Mouse (Mus musculus) layer of hippocampus, adult 2 months (tissue): ENCODE data around the gene Resp18. TPM values are rescaled to one million over a fixed set of nuclear protein-coding genes. Genes with fewer than 3 reads are reported as not detected.

Source experiments
- DNase-seq, 2 experiments: peaks; one replicate each; pipeline ENCODE4 v3.0.0; 2022; ENCODE audit warnings: low spot score in 2 of 2
- H3K27ac ChIP-seq: fragments of 200-600 bp; 2 replicates; pipeline ENCODE4 v1.8.1; 2022
- H3K4me3 ChIP-seq: fragments of 200-600 bp; 2 replicates; pipeline ENCODE4 v1.8.1; 2022; ENCODE audit warnings: mild to moderate bottlenecking
- CTCF ChIP-seq: fragments of 200-600 bp; conservative IDR thresholded peaks from 2 replicates; pipeline ENCODE4 v1.8.1; 2022; ENCODE audit warnings: antibody characterized with exemption, mild to moderate bottlenecking, moderate library complexity
- total RNA-seq, 2 experiments: library from RNA; stranded (reverse); gene quantifications; 2 replicates each; pipeline ENCODE4 v1.2.3; 2021

Resp18 gene
- total RNA-seq, 2 experiments from 2014 or later: 82.5 to 106 TPM

DNA sequence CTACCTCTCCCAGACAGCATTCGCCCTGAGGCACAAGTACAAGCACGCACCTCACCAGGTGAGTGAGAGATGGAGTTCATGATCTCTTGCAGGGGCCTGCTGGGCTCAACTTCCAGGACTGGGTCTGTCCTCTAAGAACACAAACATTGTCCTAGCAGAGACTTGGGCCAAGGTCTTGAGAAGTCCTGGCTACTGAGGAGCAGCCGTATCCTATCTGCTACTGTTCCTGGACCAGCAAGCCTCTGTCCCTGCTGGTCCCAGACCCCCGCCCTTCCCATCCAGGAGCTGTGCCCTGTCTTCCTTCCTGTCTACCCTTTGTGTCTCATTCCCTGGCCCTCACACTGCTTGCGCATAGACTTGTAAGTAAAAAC lies 15.1 kb upstream of the Resp18 start:
- no peak for DNase-seq
- Histone ChIP-seq H3K27ac (no peak overlapping the region), H3K4me3 (no peak overlapping the region)
- no peak for TF ChIP-seq CTCF

DNA sequence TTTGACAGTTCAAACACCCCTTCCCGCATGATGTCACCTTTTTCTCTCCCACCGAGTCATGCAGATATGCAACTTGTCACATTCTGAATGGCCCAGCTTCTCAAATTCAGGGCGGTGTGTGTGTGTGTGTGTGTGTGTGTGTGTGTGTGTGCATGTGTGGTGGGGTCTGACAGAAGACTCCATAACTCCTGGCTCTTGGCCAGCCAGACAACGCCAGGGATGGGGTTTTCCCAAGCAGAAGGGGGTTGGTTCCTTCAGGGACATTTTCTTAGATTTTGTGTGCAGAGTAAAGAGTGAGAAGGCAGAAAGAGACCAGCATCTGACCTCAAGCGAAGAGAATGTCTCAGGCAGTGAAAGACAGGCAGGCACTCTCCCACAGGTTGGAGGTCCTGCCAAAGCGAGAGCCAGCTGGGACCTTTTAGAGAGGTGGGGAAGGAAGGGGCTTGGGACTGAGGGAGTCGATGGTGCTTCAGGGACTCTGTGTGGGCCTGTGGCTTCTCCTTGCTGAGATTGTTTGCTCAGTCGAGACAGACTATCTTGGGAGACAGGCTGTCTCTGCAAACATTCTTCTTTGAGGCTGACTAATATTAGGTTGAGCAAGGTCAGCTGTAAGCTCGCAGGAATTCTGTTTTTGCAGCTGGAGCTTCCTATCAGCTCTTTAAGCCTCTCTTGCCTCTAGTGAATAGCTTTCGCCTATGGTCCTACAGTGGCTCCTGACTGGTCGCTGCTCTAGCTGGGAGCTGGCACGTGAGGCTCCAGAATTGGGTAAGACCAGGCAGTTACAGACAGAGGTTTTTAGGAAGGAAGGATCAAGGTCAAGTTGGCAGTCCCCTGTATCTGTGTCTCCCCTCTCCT lies 14.5 kb upstream of the Resp18 start:
- DNase-seq: no peak
- TF ChIP-seq CTCF: no peak
- no peak overlapping the region for H3K27ac ChIP-seq
- H3K4me3 ChIP-seq: no peak overlapping the region

DNA sequence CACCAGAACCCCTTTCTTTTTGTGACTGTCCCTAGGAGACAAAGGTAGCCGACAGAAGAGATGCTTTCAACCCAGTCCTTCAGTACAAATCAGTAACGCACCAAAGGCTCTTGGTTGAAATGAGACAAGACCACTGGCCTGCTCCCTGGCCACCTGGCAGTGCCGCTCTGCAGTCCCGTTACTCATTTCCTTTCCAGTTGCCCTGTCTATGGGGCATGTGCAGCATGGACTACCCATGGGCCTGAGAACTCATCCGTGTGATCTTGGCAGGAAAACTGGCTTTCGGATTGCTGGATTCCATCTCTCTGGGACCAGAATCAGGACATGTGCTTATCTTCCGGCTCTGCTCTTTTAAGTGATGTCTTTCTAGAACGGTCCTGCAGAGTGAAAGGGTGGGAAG lies 13.1 kb upstream of the Resp18 start:
- H3K4me3 ChIP-seq: no peak overlapping the region
- no peak for DNase-seq
- TF ChIP-seq CTCF: no peak
- H3K27ac ChIP-seq: no peak overlapping the region

DNA sequence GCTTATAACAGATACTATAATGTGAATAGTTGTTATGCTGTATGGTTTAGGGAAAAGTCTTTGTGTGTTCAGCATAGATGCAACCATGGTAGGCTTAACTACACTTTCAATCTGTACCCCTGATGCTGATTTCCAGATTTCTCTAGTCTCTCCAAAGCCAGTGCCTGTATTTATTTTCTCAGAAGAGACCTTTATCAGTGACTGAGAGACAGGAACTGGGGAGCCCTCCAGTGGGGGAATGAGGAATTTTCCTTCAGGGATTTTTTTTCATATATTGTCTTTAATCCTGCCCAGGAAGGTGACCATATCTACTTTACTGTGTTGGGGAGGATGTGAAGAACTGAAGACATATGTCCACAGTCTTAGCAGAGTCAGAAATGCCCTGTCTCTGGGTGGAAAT lies 12.4 kb upstream of the Resp18 start:
- Histone ChIP-seq H3K4me3 (no peak overlapping the region), H3K27ac (peak overlapping the region; percentile 91)
- peak; percentile 85 for TF ChIP-seq CTCF
- peak; percentile 76 for DNase-seq

DNA sequence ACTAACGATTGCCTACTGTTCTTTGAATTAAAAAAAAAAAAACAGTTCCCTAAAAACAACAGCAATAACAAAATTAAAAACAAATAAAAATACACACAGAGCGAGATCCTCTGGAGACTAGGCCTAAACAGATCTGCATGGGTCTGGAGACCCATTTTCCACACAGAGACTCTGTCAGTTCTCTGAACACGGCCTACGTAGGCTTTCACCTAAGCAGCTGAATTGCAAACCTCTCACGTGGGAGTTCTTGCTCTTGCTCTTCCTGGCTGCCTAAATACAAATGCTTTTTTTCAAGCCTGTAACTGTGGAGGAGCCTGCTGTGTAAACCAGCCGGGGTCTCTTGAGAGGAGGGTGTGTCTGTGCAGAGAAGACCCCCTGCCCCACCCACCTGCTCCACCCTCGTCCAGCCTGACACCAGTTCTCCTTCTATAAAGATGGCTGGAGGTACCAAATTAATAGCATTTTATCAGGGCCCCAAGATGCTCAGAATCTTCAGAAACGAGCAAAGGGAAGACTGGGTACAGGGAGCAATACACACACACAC lies 11.7 kb upstream of the Resp18 start:
- no peak for DNase-seq
- Histone ChIP-seq H3K4me3 (no peak overlapping the region), H3K27ac (peak overlapping the region; percentile 91)
- TF ChIP-seq CTCF: no peak

DNA sequence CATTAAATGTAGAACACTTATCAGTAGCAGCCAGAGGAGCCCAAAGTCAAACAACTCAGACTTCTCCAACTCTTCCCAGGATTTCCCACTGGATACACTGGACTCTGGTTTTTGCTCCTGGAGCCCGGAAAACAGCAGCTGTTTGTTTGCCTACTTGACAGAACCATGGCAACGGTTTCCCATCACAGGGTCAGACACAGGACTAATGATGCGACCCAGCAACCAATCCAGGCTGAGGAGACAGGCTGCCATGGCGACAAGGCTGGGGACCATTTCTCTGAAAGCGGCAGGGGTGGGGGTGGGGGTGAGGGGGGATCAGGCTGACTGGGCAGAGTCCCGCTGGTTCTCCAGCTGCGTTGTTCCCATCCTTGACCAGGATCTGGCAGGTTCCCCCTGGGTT lies 11.2 kb upstream of the Resp18 start:
- DNase-seq: peak; percentile 32 to 57
- no peak overlapping the region for H3K4me3 ChIP-seq
- TF ChIP-seq CTCF: no peak
- H3K27ac ChIP-seq: peak overlapping the region; percentile 91

DNA sequence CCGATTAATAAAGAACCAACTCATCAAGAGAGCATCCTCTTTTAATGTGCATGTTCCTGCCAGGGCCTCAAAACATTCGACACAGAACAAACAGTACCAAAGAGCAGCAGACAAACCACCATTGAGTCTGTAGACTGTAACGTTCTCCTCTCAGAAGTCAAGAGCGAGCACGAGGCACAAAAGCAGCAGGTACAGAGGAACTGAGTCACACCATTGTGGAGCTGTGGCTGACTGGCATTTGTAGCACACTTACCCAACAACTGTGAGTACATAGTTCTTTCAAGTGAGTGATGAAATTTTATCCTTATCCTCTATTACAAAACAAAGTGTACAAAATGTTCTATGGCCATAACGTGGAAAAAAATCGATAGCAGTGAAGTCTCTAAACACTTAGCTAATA lies 6.7 kb upstream of the Resp18 start:
- Histone ChIP-seq H3K4me3 (no peak overlapping the region), H3K27ac (no peak overlapping the region)
- TF ChIP-seq CTCF: no peak
- DNase-seq: no peak

DNA sequence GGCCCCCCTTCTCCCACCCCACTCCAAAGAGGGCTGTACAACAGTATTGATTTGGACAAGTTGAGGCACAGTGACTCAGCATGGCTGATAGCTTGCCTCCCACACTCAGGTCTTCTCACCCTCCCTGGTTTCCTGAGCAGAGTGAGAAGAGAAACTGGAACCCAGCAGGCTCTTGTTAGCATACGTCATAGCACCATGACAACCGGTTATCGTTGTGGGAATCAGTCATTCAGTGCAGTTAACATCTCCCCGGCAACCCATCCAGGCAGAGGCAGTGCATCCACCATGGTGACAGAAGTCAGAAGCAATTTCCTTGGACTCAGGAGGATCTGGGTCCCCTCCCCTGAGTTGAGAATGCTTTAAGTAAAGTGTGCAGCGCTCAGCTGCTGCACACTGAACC lies 4.8 kb upstream of the Resp18 start:
- peak; percentile 37 to 71 for DNase-seq
- peak overlapping the region; percentile 61 for H3K27ac ChIP-seq

DNA sequence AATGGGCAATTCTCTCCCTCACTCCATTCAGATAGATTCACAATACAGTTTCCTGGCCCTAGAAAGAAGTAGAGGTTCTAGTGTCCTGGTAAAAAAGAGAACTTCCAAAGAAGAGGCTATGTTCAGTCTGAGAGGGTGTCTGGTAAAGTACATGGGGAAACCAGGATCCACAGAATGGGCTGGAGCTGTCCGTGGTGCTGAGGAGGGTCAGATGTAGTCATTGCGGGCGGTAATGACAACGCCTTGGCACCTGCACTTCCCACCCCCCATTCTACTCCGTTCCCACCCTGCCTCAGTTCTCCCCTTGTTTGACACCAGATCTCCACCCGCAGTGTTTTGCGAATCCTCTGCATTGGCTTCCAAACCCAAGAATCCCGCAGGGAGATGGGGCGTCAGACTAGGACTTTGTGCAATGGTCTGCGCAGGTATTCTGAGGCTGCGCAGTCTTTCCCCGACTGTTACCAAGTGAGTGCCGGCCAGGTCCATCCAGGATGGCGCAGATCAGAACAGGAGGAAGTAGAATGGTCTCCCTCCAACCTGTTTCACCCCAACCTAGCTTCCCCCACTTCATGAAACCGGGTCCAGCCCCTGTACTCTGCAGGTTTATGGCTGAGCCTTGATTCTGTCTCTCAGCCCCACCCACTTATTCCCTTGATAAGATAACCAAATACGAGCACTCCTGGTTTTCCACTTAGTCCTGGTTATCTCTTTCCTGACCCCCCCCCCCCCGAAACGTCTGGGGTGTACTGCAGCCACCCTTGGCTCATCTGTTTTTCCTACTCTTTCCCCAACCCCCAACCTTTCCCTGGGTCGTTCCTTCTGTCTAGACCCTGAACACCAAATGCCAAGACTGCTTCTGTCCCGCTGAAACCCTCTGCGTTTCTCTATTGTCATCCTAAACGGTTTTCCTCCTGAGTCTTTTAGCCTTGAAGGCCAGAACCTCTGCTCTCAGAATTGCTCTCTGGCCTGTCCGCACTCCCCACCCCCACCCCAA lies 723 bp downstream of the Resp18 start:
- DNase-seq: no peak
- Histone ChIP-seq H3K4me3 (peak overlapping the region; percentile 49), H3K27ac (peak overlapping the region; percentile 29; the same call in 1 of the 2 replicates)
- TF ChIP-seq CTCF: no peak

More for the DNA sequence above, 4.8 kb upstream of the Resp18 start:
- H3K4me3 ChIP-seq: no peak overlapping the region
- TF ChIP-seq CTCF: no peak

DNA sequence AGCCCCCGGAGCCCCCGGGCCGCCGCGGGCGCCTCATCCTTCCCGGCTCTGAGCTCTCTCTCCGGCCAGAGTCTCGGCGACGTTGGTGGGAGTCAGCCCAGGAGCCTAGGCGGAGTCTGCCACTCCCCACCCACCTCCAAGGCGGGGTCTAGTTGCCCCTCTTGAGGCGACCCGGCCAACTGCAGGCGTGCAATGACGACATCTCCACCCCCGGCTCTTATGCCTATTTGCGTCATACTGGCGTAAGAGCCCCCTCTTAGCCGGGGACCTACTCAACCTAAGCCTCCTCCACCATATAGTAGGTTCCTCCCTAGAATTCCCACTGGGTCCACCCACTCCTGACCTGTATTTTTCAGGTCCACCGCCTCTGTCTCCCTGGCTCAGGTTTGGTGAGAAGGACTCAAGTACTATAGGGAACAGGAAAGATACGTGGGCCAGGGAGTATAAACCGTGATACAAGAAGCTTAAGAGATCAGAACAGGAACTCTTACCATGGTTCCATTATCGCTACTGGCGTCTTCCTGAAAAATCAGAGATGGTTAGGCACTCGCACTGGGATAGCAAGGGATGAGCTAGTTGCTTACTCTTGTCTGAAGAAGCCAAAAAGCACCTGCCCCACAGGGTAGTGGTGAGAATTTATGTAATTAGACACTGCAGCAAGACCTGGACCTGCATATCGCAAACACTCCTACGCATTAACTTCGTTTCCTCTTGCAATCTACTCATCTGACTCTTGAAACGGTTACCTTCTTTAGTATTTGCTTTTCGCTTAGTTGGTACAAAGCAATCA lies 13.9 kb downstream of the Resp18 start, which contains the start of gene Ptprn:
Gene Ptprn, minus strand, starts transcription at position 412 of the 790 bp plus-strand sequence.
- Histone ChIP-seq H3K4me3 (peak within 1 kb of the TSS; percentile 67), H3K27ac (peak within 1 kb of the TSS; percentile 95)
- DNase-seq: peak; percentile 71 to 87
- peak; percentile 63 for TF ChIP-seq CTCF

DNA sequence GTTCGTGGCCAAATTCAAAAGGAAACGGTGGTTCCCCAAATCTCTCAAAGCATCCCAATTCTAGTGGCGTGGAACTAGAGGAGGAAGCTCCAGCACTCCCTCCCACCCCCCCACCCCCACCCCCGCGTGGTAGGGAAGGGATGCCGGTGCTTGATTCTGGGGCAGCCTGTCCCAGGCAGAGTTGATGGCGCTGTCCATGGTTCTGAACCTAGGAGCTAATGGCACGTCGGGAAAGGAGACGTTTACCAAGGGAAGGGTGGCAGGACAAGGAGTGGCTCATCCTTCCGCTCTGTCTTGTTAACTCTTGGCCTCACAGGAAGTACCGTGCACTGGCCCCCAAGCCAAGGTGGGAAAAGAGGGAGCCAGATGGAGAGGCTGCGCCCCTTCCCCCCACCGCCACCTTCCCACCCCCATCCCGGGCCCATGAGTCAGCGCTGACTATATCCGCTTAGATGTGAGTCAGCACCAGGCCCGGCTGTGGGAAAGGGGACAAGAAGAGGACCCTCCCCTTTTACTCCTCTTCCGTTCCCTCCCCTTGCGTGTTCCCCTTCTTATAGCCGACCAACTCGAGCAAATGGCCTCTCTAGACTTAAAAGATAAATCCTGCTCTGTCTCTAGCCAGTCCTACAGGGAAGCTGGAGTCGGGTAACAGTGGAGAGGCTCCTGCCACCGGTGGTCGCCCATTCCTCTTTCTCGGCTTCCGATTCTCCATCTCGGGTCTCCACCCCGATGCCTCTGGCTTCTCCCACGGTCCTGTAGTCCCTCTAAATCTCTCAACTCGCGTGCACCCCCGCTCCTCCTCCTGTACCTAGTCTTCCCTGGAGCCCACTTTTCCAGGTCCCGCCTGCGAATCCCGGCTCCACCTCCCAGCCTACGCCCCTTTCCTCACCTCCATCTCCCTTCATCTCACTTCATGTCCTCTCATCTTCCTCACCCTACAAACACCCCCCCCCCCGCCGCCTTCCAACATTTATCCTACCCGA lies 15.0 kb downstream of the Resp18 start:
- peak overlapping the region; percentile 95 for H3K27ac ChIP-seq
- no peak for TF ChIP-seq CTCF
- peak overlapping the region; percentile 67 for H3K4me3 ChIP-seq
- DNase-seq: peak in 1 of 2 experiments; percentile 62
